Mouse (Mus musculus) Muller cell, postnatal 12 days (primary cell): Measurements from ENCODE around the gene Furin.

Source experiments
- DNase-seq: peaks from one replicate; pipeline ENCODE4 v3.0.0-alpha.2; 2015; ENCODE audit errors: inconsistent ontology term

Gene Furin

DNA sequence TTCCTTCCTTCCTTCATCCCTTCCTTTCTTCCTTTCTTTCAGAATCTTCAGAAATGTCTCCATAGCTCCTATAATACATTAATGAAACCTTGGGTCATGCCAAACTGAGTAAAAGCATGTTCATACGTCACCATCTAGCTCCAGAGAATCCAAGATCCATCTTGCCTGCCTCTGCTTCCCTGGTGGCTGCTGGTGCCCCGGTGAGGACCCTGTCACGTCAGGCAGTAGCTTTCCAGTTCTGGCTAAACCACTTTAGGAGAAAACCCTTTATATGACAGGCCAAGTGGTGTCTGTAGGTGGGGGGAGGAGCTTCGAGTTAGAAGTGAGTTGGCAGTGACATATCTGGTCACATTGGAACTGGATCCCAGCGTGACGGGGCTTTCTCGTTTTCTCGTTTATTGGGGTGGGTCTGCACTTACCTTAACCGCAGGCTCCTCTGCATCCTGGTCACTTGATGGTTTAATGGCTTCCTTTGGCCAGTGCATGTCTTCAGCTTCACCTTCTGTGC, at the start of gene Furin:
Gene Furin (minus strand): TSS at position 249 of the 508 bp plus-strand sequence.
- DNase-seq = no peak

DNA sequence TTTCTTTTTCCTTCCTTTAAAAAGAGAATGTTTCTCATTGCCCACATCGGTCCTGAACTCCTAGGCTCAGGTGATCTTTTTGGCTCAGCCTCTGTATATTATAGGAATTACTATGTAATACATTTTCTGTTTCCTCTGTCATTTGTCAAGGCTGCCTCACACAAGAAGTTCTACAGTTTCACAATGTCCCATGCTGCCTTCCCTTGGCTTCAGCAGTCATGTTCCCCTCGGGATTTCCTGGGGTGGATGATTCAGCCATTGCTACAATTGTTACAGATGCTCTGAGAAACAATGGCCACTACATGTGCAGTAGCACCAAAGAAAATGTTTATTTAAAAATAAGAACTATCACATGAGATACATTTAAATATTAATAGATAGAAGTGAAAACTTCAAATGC, 49.5 kb upstream of the Furin start:
- DNase-seq = no peak

DNA sequence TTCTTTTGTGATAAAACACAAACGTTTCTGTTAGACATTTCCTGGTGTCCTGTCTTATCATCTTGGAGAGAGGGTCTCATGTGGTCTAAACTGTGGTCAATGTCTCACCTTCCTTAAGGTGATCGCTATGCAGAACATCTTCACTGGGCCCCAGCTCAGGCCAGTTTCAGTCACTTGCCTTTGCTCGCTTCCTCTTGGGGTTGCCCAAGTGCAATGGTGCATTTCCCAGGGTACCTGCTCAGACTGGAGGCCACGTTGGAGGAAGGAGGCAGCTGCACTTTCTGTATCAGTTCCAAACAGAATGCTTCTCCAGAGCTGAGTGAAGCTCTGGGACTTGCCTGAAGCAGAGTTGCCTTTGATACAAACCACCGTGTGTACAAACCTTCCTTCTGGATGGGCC, 48.8 kb upstream of the Furin start:
- DNase-seq = no peak

DNA sequence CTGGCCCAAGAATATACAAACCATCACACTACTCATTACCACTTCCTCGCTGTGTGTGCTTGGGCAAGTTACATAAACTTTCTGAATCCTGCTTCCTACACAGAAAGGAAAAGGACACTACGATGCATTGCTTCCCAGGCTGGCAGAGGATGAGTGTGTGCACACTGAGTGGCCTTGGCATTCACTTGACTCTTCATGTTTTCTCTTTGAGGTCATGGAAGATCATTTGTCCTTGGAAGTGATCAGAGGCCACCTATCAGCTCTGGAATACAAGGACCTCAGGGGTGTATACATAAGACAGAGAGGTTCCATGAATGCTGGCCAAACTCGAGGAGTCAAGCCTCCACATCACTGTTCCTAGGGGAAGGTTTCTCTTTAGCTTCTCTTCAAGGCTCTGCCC, 47.9 kb upstream of the Furin start:
- DNase-seq = no peak

DNA sequence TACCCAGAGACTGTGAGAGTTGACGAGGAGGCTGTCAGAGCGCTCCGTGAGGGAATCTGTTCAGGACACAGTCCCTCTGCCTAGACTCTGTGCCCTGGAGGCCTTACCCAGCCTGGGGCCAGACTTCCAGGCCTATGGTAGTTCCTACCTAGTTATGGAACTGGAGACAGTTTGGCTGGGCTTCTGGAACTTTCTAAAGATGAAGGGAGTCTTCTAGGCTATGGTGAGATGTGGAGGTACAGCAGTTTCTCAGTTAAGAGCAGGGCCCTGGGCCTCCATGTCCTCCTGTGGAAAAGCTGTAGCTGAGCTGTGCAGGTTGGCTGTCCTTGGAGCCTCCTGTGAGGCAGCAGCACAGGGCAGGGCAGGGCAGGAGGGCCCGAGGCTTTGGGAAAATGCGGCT, 47.0 kb upstream of the Furin start:
- DNase-seq = no peak

DNA sequence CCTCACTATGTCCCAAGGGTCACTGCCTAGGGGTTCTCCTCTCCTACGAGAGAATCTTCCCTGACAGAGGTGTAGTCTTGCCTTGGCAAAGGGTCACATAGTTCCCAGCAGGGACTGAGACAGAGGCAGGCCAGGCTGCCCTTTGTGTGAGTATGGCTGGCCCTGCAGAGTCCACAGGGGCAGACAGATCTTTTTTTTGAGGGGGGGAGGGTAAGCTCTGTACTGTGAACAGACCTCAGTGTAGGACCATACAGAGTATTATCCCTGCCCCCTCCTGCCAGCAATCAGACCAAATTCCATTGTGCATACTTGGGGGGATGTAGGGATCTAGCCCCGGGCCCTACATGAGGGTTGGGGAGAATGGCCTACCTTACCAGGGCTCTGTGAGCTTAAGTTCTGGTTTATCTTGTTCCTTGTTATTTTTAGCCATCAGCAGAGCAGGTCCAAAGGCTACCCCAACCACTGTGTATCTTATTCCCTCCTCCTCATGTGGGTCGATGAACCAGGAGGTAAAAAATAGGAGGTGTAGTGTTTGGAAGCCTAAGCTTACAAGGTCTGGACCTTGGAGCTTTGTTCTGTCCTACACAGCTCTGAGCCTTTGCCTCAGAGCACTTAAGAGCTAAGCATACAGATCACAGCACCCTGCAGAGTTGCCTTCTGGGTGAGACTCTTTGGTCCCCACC, 46.5 kb upstream of the Furin start:
- no peak for DNase-seq

DNA sequence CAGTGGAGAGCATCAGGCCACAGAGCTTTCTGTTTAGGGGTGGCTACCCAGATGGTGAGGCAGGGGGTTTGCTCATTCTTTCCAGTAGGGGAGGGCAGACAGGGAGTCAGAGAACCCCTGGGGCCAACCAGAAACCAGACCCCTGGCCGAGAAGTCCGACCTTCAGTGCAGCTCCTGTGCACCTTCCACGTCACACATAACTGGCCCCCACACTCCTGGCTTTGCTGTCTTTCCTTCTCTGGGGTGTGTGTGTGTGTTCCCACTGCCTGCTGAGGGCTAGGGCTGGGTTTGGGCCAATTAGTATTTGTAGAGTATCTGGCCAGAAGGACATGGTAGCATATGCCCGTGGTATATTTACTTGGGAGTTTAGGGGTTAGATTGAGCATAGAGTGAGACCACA, 45.1 kb upstream of the Furin start:
- no peak for DNase-seq

DNA sequence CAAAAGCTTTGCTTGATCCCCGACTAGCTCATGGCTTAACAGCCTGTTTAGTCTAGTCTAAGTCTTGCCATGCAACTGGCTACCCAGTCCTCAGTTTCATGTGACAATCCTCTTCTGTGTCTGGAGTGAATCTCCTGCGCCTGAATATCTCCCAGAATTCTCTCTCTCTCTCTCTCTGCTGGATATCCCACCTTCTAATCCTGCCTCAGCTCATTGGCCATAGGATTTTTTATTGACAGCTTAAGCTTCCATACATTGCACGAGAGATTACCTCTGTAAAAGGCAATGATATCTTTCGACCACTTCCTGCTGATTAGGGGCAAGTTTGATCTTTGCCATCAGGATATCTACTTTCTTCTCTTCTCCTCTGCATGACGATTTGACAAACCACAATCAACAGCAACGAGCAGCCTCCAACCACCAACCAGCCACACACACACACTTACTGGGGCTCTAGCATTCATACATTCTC, 44.4 kb upstream of the Furin start:
- no peak for DNase-seq

DNA sequence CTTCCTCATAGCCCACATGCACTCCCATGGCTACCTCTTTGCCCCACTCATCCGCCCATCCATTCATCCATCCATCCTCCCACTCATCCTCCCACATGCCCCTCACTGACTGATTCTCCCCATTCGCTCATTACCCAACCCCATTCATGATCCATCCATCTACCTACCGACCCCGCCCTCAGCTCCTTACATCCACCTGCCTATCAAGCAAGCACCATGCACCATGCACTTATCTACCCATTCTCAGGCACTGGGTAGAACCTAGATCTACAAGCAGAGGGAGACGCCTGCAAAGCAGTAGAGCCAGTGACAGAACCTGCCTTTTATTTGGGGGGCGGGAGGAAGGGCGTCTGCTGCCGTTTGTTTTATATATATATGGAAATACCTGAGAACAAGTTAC, 42.1 kb upstream of the Furin start:
- no peak for DNase-seq

DNA sequence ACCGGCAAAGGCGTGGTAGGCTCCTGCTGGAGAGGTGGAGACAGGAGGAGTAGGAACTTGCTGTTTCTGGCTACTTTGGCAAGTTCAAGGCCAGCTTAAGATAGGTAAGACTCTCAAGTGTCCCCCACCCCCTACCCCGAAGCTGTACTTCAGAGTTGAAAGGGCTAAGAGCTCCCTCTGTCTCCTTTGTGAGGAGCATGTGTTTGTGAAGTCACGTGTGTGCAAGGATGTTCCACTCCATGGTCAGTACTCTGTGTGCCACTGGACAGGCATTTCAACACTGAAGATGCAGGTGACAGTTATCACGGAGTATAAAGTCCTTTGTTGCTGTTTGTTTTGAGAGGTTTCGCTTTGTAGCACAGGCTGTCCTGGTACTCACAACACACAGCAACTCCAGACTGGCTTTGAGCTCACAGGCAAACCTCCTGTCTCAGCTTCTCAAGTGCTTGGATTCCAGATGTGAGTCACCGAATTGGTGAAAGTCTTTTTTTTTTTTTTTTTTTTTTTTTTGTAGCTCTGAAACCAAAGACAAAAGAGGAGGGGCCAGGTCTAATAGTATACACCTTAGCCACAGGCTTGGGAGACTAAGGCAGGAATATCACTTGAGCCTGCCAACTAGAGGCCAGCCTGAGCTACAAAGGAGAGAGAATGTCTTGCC, 41.1 kb upstream of the Furin start:
- no peak for DNase-seq

DNA sequence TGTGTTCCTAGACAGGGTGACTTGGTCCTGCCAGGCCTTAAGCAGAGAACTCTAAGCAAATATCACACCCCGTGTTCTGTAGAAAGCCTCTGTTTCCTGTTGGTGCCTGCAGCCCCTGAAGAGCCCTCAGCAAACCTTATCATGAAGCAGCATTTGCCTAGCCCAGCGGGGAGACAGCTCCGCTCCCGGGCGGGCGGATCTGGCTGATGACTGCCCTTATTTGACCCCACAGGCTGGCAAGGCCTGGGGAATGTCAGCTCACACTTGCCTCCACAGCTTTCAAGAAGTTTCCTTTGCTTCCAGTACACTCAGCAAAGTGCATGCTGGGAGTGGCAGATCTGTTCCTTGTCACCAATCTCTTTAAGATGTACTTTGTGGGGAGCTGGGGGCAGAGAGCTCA, 40.3 kb upstream of the Furin start:
- no peak for DNase-seq

DNA sequence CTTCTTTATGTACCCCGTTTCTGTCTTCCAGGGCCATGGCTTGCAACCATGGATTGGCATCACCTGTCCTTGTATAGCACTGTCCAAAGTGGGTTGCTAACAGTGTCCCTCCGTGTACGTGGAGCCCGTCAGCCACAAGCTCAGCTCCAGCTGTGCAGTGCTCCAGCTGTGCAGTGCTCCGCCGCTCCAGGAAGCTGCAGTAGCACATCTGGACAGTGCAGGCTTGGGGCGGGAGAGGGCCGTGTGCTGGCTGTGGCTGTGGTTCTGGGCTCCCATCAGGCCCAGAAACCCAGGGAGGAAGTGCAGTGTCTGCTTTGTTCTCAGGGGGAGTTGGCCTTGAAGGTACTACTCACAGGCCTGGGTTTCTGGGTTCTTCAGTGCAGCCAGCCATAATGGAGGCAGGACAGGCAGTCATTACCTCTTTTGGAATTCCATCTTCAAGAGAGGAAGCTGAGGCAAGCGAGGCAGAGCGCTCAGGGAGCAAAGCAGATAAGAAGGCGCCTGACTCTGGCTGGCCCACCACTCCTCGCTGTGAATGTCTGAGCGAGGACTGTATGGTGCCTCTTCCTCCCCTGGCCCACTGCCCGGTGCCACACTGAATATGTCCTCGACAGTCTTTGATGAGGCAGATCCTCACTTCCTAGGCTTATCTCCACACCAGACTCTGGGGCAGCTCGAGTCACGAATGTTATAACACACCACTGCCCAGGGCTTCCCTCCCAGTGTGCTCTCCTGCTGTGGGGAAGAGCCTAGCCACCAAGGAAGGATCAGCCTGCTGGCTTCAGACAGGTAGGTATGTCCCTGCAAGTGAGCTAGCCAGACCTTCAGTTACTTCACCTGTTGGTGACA, 39.4 kb upstream of the Furin start:
- no peak for DNase-seq

DNA sequence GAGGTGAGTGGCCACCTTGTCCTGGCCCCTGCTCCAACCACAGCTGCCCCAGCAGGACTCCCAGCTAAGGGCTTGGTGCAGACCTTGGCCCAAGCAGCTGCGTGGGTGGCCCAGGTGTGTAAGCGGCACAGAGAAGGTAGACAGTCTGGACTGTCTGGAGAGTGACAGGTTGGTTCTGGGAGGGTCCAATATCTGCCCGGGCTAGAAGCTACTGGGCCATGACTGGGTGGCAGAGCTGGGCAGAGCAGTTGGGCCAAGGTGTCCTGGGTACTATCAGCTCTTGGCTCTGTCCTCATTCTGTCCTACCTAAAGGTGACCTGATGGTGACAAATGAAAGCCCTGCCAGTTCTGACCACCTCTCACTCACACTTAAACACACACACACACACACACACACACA, 37.9 kb upstream of the Furin start:
- no peak for DNase-seq

DNA sequence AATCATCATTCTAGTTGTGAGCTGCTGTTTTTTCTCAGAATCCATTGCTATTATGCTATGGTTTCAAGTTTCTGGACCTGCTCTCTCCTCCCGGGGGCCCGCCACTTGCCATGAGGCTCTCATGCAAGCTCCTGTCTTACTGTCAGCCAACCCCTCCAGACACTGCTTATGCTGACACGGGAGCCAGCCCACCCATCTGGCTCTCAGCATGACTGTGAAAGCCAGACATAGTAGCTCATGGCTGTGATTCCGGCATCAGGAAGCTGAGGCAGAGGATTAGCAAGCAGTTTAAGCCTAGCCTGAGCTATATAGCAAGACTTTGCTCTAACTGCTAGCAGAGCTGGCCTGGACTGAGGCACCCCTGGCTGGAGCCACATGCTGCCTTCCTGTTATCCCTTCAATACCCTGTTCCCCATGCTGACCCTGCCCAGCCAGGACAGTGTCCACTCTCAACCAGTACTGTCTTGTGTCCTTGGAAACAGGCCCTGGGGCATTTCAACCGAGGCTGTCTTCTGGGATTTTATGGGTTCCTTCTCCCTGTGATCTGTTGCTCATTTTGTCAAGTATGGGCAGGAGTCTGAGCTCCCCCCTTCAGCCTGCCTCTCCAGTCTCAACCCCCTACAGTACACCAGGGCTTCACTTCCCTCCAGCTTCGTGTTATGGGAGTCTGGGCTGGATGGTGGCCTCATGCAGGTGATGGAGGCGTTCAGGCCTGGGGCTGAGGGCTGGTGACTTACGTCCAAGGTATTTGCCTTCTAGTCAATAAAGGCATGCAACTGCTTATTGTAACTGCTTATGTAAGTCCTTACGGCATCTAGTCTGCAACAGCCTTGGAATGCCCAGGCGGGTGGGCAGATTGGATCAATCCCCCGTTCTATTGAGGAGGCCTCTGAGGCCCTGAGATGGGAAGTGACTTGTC, 37.0 kb upstream of the Furin start:
- DNase-seq = no peak

DNA sequence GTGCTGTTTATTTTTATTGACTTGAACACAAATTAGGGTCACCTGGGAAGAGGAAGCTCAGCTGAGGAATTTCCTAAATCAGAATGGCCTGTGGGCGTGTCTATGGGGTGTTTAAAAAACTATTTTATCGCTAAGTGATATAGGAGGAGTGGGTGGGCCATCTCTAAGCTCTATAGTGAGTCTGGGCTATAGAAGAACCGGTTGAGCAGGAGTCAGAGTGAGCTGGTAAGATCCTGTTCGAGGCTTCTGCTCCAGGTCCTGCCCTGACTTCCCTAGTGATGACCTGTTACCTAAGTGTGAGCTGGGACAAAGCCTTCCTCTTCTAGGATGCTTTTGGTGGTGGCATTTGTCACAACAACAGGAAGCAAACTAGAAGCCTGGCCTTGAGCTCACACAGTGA, 35.4 kb upstream of the Furin start:
- no peak for DNase-seq

DNA sequence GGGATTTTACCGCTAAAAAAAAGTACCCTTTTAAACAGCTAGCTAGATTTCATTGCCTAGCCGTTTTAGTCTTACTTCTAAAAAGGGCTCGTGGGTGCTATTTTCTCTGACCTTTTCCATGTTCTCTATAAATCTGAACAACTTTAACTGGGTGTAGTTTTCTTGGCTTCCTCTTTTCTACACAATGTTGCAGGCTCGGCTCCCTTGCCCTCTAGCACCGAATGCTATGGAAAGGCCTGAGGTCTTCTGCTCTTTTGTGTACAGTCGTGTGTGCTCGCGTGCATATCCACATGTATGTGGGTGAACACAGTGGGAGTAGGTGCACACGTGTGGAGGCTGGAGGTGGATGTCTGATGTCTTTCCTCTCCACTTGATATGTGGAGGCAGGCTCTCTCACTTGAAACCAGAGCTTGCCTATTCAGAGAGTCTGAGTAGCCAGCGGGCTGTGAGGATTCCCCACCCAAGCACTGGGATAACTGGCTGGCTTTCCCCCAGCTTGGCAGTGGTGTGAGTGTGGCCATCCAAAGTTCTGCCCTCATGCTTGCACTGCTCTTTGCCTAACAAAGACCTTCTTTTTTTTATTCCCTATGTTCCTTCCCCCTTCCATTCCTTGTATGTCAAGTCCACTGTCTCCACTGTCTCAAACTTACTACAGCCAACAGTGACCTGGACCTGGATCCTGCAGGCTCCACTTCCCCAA, 34.7 kb upstream of the Furin start:
- DNase-seq = peak; percentile 76

DNA sequence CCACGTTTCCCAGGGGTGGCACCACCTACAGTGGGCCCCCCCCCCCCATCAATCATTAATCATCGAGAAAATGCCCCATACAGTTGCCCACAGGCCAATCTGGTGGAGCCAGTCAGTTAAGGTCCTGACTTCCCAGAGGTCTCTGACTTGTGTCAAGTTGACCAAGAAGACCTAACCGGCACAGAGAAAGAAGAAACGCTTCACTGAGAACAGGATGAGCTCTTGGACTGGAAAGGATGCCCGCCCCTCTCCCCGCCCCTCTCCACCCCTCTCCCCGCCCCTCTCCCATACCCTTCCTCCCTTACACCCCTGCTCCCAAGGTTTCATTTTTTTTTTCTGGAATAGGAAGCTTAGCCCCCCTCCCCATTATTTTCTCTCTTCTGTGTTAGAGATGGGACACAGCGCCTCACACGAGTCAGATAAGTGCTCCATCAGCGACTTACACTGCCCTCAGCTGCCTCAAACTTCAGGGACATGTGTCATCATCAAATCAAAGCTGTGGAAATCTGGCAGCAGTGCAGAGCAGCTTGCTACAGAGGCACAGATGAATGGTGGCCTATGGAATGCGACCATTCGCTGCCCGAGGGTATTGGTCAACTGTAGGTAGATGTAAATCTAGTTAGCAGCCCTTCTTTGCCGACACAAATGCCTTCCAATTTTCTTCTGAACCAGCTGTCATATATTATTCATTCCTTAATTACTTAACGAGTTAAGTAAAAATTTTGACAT, 34.0 kb upstream of the Furin start:
- peak; percentile 77 for DNase-seq

DNA sequence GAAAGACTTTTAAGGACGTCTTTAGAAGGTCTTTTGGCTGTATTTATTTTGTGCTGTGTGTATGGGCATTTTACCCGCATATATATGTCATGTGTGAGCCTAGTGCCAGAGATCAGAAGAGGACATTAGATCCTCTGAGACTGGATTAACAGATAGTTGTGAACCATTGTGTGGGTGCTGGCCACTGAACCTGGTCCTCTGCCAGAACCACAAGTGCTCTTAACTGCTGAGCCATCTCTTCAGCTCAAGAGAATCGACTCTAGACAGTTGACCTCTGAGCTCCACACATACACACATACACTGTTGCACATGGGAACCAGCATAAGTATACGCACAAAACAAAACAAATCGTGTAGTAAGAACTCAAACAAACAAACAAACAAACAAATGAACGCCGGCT, 31.3 kb upstream of the Furin start:
- DNase-seq = no peak

DNA sequence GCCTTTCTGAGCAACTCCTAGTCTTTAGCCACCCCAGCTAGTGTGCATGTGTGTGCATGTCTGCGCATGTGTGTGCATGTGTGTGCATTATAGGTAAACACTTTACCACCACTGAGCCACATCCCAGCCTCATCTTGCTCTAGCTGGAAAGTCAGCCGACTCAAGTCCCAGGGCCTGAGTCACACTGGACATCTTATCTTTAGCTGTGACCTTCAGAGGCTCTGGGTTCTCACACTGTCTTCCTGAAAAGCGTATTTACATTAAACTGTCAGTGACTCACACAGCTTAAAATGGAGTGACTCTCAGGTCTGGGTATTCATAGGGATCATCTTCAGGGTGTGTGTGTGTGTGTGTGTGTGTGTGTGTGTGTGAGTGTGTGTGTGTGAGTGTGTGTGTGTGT, 30.4 kb upstream of the Furin start:
- no peak for DNase-seq

DNA sequence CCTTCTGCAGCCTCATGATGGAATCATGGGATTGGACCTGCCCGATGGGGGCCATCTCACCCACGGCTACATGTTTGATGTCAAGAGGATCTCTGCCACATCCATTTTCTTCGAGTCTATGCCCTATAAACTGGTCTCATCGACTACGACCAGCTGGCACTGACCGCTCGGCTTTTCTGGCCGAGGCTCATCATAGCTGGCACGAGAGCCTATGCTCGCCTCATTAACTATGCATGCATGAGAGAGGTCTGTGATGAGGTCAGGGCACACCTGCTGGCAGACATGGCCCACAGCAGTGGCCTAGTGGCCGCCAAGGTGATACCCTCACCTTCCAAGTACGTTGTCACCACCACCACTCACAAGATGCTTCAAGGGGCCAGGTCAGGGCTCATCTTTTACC, 24.4 kb upstream of the Furin start:
- DNase-seq = no peak
